Mouse (Mus musculus): ENCODE data around the gene Tmc3.

The Tmc3 gene

DNA sequence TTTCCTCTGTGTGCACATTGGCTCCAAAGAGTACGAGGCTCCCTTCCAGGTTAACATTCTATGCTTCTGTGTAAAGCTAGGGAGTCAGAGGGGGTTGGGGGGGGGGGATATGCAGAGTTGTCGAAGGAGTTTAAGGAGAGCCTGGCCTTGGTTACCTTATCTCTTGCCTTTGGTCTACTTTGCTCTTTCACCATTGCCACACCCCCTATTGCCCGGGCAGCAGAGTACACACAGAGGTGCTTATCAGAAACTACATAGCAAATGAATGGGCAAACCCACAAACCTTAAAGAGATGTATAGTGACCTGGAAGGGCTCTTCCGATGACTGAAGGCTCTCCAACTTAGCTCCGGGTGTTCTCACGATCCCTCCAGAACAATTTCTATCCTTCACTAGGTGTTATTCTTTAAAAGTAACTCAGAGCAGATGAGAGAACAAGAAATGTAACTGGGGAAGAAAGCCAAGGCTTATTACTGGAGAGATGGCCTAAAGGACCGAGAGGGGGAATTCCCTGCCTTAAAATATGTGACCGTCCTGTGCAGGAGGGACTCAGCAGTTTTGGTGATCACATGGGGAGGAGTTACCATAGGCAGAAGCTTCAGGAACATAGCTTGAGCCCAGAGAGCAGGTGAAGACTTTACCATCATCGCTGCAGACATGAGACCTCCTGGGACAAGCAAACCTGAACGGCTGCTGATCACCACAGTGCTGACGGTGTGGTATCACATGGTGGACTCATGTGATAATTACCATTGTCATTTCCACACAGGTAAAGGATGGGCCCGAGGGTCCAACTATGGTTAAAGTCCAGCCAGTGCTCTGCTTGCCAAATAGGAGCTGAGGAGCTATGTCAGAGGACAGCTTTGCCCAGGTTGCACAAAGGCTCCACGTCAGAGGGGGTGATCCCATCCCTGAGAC is 14.5 kb downstream of the Tmc3 start:
- peak; percentile 16 for DNase-seq

DNA sequence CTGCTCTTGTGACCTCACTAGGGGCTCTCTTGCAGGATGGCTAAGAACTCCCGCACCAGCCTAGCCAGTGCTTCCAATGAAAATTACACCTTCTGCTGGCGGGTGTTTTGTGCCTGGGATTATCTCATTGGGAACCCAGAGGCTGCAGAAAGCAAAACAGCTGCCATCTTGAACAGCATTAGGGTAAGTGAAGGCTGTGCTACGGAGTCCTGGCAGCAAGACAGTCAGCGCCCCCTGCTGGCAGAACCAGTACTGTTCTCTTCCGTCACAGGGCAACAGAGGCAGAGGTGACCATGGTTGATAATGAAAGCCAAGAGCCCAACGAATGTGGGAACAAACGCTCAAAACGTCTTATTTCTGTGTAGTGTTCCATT is 15.2 kb downstream of the Tmc3 start:
- peak; percentile 73 for DNase-seq

DNA sequence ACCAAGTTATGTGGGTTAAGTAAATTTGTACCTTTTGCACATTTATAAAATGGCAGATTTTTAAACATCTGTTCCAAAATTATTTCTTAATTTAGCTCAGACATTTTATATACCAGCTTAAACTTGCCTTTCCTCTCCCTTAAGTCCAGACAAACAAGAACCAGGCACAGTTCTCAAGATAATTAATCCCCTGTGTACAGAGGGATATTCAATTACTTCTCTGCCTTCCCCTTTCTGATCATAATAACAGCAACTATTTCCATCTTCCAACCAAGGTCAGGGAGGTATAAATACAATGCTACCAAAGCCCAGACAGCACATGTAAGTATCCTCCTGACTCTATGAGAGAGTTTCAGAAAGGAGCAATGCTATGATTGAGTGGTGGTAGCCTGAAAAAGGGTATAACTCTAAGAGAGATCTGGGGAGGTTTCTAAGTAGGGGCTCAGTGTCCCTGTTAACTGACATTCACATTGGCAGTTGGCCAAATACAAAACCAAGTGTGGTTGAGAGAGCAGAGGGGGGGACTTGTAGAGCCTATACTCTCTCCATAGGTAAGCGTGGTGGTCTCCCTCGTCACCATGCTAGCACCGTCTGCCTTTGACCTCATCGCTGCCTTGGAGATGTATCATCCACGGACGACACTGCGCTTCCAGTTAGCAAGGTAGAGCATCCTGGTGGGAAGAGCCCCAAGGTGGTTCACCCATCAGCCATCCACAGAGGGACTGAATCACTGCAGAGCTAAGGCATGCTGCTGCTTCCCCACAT is 19.6 kb downstream of the Tmc3 start:
- DNase-seq: no peak

DNA sequence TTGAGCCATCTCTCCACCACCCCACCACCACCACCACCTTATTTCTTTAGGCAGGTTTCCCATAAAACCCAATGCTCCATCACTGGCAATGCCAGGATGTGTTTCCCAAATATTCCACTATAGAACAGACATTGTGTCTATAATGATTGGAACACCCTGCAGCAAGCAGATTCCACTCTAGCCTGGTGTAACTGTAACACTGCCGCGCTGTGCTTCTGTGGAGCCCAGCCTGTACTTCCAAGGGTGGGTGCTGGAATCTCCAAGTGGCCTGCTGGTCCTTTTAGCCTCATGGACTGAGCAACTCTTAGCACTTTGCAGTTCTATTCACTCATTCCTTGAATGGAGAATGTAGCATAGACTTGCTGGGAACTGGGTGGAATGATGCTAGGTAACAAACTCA is 22.1 kb downstream of the Tmc3 start:
- no peak for DNase-seq

DNA sequence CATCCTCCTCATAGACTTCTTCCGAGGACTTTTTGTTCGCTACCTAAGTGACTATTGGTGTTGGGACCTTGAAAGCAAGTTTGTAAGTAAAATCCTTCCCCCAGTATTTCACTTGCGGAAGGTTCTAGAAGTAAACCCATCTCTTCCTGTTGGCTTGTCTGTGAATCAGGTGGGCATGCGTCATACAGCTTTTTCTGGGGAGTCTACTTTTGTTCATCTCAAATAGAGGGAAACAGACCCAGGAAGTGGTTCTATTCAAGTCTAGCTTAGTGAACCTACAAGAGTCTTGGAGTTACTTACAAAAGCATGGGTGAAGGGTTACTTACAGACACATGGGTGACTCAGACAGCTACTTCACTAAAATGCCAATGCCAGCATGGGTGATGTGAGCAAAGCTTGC is 25.2 kb downstream of the Tmc3 start:
- DNase-seq: no peak

DNA sequence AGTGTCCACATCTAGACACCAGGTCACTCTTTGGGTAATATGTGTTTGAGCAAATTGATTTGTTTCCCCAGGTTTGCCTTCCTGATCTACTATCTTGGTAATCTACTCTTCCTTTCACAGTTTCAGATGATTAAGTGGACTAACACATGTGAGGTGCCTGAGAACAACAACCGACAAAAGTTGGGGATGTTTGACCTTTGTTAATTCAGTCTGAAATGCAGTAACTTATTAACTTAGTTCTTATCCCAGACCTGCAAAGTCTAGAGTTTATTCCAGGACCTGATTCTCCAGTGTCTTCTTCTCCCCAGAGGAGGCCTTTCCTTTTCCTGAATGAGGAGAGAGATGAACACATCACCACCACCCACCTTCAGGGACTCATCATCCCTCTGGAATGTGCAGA is 27.2 kb downstream of the Tmc3 start:
- no peak for DNase-seq

DNA sequence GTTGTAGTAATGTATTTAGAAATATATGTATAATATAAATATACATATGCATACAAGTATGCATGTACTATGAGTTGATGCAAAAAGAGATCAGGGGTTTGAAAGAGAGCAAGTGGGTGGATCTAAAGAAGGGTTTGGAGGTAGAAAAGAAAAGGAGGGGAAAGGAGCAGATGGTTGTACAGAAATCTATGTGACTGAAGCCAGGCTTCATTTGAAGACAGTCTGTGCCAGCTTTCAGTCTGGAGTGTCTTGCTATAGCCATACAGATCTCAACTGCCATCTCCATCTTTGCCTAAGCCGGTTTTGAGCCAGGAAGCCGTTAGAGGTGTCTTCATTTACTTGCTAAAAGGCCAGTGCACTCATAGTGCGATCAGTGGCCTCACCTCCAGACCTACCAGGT is 30.5 kb downstream of the Tmc3 start:
- no peak for DNase-seq

DNA sequence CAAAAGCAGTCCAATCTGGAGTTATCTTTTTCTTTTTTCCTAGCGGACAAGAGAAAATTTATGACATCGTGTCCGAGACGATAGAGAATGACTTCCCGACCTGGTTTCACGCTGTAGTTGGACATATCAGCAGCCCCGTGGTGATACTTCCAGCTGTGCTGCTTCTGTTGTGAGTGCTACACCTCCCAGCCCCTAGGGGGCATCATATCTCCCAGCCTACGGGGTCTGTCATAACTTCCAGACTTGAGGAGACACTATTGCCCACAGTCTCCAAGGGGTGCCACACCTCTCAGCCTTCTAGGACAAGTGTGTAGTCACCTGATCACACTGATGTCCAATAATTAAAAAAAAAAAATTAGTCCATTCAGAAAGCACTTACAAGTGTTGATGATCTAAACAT is 31.1 kb downstream of the Tmc3 start:
- no peak for DNase-seq

DNA sequence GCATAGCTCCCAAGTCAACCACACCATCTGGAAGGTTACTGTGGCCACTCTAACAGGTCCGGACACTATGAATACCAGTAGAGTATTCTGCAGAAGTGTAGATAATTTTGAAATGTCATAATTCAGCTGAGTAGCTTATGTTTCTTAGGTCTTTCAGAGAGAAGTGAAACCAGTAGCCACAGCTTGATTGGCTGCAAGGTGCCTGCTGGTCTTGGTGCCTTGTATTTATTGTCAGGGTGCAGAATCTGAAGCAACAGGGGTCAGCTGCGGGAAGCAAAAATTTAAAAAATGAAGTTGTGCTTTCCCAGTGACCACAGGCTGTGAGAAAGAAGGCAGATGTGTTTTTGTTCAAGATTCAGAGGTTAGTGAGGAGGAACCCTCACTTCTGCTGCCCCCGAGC is 31.5 kb downstream of the Tmc3 start:
- DNase-seq: no peak

DNA sequence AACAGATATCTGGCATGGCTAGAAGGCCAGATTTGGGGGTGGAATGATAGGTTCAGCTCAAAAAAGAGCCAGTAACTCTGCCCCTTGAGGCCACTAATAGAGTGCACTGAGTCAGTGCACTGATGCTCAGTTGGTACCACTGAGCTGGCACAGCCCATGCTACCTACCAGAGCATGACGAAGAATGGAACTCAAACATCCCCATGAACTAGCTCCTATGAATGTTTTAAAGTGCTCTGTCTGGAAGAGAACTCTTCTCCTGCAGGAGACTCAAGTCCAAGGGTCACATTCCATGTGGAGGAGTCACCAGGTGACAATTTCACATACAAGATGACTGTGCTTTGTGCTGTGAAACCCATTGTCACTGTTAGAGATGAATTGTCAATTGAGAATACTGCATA is 34.0 kb downstream of the Tmc3 start:
- no peak for DNase-seq

DNA sequence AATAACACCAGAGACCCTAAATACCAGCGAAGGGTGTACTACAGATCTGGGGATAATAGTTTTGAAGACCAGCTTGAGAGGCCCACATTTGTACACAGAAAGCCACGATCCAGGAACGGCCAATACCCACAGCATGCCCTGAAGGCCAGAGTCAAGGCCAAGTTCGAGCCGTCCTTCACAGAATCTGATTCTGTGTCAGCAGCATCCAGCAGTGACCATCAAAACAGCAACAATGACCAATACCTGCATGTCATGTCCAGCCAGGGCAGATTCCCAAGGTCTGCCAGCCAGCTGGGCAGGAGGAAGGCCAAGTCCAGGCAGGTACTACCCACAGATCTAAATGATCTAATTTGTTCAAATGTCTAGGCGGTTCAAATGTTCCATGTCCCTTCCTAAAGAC is 37.9 kb downstream of the Tmc3 start:
- no peak for DNase-seq

DNA sequence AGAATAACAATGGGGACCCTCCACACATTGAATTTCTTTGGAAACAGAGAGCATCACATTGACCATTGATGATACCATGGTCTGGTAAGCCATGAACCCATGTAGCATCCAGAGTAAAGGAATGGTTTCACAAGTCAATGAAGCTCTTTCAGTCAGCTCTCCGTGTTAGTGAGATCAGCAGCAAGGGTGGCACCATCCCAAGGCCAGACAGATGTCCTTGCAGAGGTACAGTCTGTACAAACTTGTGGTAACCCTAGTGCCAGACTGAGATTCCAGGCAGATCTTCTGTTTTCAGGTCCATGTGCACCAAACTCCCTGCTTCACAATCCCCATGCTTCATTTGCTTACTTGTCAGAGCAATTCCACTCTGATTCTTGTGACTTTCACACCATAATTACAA is 39.3 kb downstream of the Tmc3 start:
- DNase-seq: no peak

DNA sequence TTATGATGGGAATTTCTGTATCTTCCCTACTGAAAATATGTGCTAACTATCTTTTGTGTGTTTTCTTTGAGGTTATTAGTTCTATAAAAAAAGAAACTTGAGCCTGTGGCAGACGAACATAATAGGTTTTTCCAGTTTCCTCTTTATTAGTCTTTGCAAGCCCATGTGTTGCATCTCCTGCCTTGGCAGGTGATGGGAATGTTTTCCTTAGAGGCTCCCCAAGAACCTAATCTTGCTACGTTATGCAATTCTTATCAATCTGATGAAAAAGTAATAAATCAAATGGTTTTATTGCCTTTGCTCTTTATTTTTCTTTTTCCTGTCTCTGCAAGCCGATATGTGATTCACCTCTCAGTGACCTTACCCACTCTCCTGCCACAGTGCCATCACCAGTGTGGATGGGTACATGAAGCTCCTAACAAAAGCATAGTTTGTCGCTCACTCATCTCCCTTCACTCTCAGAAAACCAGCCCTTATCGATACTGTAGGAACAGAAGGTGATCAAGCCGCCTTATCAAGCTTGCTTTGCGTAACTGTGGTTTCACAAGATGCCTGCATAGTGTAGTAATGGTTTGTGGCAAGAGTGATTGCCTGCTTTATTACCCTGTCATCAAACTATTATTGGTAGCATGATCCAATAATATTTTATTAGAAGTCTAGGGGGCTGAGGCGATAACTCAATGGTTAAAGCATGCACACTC is 42.0 kb downstream of the Tmc3 start:
- DNase-seq: no peak

DNA sequence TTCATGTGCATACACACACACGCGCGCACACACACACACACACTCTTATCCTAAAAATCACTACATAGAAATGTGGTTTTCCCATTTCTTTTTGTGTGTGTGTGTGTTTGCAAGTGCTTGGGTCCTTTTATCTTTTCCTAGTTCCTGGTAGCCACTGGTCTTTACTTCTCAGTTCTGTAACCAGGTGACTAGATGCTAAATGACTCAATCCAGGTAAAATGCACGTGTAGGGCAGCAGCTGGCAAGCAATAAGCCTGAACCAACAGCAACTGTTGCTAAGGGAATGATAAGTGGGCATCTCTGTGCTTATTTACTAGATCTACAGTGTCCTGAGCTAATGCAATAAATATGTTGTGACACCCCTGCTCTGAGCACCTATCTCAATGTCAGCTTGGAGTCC is 42.6 kb downstream of the Tmc3 start:
- no peak for DNase-seq

DNA sequence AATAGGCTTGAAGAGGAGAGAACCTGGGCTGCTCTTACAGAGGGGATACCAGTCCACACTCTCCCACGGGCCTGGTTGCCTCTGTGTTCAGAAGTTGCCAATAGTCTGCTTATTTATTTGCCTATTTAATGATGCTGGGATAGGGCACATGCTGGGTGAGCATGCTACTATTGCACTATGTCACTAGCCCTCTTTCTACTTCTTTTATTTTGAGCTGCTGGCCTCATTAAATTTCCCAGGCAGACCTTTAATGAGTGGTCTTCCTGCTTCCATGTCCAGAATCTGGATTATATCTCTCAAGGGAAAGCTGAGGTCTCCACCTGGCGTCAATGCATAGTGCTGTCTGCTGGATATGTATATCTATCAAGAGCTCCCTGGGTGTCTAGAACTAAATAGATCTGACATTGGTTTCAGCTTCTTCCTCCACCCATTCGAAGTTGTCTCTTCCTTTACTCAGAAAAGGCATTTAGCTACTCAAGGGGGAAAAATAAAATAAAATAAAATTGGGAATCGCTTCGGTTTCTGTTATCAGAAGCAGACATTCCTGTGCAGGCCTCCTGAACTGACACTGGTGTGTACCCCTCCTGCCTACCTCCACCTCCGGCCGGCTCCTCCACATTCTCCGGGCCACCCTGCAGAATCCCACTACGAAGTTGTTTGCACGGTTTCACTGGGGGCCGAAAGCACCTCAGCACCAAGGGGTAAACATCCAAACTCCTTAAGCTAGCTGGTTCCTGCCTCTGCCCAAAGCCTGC is 46.5 kb downstream of the Tmc3 start:
- no peak for DNase-seq

DNA sequence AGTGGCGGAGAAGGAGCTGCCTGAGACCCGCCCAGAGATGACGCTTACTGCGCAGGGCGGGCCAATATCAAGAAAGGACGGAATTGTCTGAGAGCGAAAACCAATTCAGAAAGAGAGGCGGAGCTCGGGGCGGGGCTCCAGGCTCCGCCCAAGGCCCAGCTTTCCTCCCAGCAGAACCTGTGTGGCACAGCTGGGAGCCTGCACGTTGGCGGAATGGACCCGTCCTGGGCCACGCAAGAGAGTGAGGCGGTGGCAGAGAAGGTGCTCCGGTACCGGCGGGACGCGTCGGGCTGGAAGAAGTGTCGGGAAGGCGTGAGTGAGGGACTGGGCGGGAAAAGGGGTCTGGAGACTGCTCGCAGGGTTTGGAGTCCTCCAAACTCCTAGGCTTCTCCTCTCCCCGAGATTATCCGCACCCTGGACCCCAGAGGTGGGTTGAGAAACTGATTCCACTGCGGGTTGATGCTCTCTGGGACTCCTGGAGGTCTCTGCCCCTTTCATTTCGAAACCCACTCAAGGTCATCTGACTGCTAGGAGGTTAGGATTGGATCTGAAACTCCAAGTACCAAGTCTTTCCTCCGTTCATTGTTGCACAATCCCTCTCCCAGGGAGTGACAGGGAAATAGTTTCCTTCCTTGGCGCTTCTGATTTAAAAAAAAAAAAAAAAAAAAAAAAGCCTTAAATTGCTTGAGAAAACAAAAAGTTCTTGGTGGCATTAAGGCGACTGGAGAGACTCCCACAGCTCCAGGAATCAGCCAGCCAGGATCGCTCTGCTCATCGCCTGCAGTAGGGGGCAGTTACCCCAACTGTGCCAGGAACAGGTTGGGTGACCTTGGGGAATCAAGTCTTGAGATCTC is 47.3 kb downstream of the Tmc3 start, which contains the start of gene Stard5:
Gene Stard5, plus strand, starts transcription at position 132 of the 854 bp plus-strand sequence.
- DNase-seq: peak; percentile 91

DNA sequence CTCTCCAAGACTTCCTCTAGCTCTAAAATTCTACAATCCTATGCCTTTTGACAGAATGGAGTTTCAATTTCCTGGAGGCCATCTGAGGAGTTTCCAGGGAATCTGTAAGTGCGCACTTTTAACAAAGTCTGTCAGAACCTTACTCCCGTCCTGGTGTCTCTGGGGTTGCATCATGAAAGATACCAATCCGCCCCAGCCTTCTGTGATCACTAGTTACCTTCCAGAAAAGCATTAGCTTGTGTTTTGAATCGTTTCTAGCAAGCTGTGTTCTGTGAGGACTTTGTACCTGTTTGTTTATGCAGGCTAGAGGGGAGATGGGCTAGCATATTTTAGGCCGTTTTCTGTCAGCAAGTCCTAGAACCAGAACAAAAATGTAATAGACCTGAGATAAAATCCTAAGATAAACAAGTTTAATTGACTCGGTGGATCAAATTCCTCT is 48.0 kb downstream of the Tmc3 start:
- no peak for DNase-seq

DNA sequence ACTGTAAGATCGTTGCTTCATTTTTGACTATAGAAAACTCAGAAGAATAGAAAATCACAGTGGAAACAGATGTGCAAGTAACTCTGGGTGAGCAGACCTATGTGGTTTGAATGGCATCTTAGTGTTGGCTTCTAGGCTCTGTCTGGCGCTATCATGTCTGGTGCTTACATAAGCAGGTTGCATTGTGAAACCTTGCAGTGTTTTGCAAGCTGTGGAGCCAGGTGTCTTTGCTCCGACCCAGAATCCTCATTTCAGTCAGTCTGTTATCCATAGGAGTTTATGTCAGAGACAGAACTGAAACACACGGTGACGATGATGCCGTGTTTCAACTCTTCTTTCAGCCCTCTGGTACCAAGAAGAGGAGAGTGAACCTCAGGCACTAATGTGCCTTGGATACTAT is 49.1 kb downstream of the Tmc3 start:
- no peak for DNase-seq

DNA sequence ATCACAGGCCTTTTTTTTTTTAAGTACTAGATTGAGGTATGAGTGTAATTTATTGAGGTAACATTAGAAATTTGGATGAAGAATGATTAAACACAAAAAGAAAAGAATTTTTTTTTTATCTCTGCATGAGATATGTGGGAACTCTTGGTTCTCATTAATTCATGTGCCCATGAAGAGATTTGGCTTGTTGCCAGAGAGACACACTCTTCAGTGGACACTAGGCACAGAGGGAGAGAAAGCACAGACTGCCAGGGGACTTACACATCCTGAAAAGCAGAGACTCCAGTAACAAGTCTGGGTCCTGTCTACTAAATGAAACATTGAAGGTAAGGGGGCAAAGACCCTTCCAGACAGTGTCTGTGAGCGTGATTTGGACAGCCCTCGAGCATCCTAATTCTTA is 51.0 kb downstream of the Tmc3 start:
- no peak for DNase-seq

DNA sequence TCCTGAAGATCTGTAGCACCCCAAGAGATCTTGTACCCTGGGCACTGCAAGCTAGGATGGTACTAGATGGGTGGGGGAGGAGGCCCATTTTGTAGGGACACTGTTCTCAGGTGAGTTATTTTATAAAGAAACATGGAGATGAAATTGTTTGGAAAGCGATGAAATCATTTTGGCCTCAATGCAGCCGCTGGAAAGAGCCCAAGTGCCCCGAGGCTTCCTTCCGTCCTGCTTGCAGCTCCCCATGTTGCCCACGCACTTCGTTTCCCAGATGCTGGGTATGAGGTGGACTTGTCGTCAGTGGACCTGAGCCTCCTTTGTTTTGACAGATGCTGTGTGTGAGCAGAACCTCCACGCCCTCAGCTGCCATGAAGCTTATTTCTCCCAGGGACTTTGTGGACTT is 51.7 kb downstream of the Tmc3 start:
- DNase-seq: no peak

DNA sequence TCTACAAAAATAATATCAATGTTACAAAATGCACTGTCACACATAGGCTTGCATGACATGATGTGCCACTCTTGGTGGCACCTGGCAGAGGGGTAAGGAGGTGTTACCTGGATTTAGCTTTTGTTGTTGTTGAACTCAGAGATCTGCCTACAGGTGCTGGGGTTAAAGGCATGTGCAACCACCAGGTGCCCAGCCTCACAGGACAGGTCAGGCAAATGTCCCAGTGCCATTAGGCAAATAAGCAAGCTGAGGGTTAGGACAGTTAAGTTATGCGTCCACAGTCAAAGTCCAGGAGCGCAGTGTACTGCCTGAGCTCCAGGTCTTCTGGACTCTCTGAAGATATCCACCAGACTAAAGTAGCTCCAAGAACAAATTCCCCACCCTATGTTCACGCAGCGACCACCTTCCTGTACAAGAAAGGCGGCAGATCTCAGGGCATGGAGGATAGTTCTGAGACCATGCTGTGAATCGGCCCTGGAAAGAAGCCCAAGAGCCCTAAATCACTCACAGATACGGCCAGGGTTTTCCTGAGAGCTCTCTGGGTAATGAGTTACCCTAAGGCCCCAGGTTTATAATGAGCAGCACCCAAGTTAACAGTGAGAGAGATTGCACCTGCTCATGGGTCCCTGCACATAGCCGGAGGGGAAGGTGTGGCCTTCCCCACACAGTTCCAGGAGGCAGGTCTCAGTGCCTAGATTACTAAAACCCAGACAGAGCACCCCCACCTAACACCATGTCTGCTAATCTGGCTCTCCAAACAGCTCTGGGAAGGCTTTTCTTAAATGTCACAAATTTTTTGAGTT is 53.3 kb downstream of the Tmc3 start:
- no peak for DNase-seq

All from liver (tissue).